Mouse (Mus musculus) cortical plate, adult 2 months (tissue): ENCODE results near the gene Dimt1.

Experiments
- CTCF ChIP-seq: fragments of 200-500 bp; IDR thresholded peaks from 2 replicates; pipeline ENCODE4 v1.5.1; 2011; ENCODE audit warnings: mild to moderate bottlenecking, control low read depth, low read length; ENCODE audit not compliant: insufficient read depth; ENCODE audit errors: extremely low read depth
- POLR2A ChIP-seq: fragments of 200-500 bp; IDR thresholded peaks from 2 replicates; pipeline ENCODE4 v1.6.1; 2011; ENCODE audit warnings: mild to moderate bottlenecking, low read length, control low read depth; ENCODE audit not compliant: insufficient read depth; ENCODE audit errors: extremely low read depth

GRCm38 (mm10) chr13:107008174-107008573 is 61.2 kb downstream of the Dimt1 start:
- TF ChIP-seq CTCF, result no peak
- no peak for TF ChIP-seq POLR2A
